ENCODE assay signal across 19 mouse cellular contexts in genomic region chr5:117330457-117330856, GRCm38 (mm10). TPM values are rescaled to one million over a fixed set of nuclear protein-coding genes. Genes with fewer than 3 reads are reported as not detected.
A peak's percentile ranks its signal among the peaks of the same experiment; 100 is the strongest.
DNase-seq lines count a peak whose midpoint lies in the region; ATAC-seq and TF ChIP-seq lines count a peak whose summit lies in the region.
"Had no signal": no experiment of that assay in that cellular context is flagged by ENCODE, and none has a peak within 500 bp of the region (broad histone marks: within the 10 kb centered on the region; RNA-seq: fewer than 3 reads in every experiment).

No protein-coding gene starts in this region.

- ATAC-seq in liver, postnatal 0 days: no peak
- ATAC-seq: midbrain, embryonic 13.5 days had no signal

- no peak for TF ChIP-seq POLR2A in ES-Bruce4 (IDR thresholded peaks at IDR 0.05; ENCODE audit: insufficient read depth, low read length)

- H3K9me3 ChIP-seq in ES-Bruce4 (replicated peaks; ENCODE audit: control insufficient read depth, insufficient read depth, low read length, poor library complexity, severe bottlenecking): no peaks in the 10 kb centered on the region
- H3K9me3 ChIP-seq in liver, postnatal 0 days (ENCODE audit: low read length): no peaks in the 10 kb centered on the region
- H3K9me3 ChIP-seq: embryonic facial prominence, embryonic 13.5 days; limb, embryonic 13.5 days; liver, embryonic 15.5 days; midbrain, embryonic 13.5 days had no signal

- H3K4me3 ChIP-seq in ES-Bruce4 (ENCODE audit: low read depth, low read length): no peak overlapping the region
- no peak overlapping the region for H3K4me3 ChIP-seq in liver, postnatal 0 days (ENCODE audit: low read depth, low read length)
- H3K4me3 ChIP-seq: embryonic facial prominence, embryonic 13.5 days; heart, embryonic 12.5 days; layer of hippocampus, adult 2 months; left cerebral cortex, adult 2 months; limb, embryonic 13.5 days; liver, embryonic 15.5 days; midbrain, embryonic 13.5 days; myocyte had no signal

- no peaks in the 10 kb centered on the region for H3K36me3 ChIP-seq in ES-Bruce4 (ENCODE audit: control insufficient read depth, insufficient read depth, low read length, poor library complexity, severe bottlenecking)
- H3K36me3 ChIP-seq in liver, postnatal 0 days (replicated peaks; ENCODE audit: insufficient read depth, low read length): 0 out of 2 replicates have a peak, but pooled peaks cover 2% of the 10 kb centered on the region
- H3K36me3 ChIP-seq: liver, embryonic 15.5 days; midbrain, embryonic 13.5 days had no signal

- no peak for TF ChIP-seq CTCF in ES-Bruce4 (IDR thresholded peaks at IDR 0.05; ENCODE audit: low read depth, low read length)
- no peak for TF ChIP-seq CTCF in liver, postnatal 0 days (IDR thresholded peaks at IDR 0.05; ENCODE audit: low read depth)

- WGBS in liver, postnatal 0 days (ENCODE audit: insufficient replicate concordance): 73% methylated on average over 7 of the region's 7 CpGs

- H3K27ac ChIP-seq in ES-Bruce4 (ENCODE audit: insufficient read depth, low read length): no peak overlapping the region
- H3K27ac ChIP-seq in liver, postnatal 0 days (ENCODE audit: low read depth): no peak overlapping the region
- H3K27ac ChIP-seq: embryonic facial prominence, embryonic 13.5 days; layer of hippocampus, adult 2 months; left cerebral cortex, adult 2 months; limb, embryonic 13.5 days; liver, embryonic 15.5 days; midbrain, embryonic 13.5 days had no signal

- no peaks in the 10 kb centered on the region for H3K27me3 ChIP-seq in ES-Bruce4 (ENCODE audit: control insufficient read depth, insufficient read depth, low read length, poor library complexity, severe bottlenecking)
- no peaks in the 10 kb centered on the region for H3K27me3 ChIP-seq in liver, postnatal 0 days (ENCODE audit: insufficient read depth, low read length)
- H3K27me3 ChIP-seq: embryonic facial prominence, embryonic 13.5 days; limb, embryonic 13.5 days; liver, embryonic 15.5 days; midbrain, embryonic 13.5 days had no signal

- no peak overlapping the region for H3K9ac ChIP-seq in ES-Bruce4 (ENCODE audit: low read depth, poor library complexity, severe bottlenecking)
- no peak overlapping the region for H3K9ac ChIP-seq in liver, postnatal 0 days (replicated peaks)
- H3K9ac ChIP-seq: embryonic facial prominence, embryonic 13.5 days; heart, embryonic 12.5 days; limb, embryonic 13.5 days; liver, embryonic 15.5 days; midbrain, embryonic 13.5 days had no signal

- H3K4me1 ChIP-seq in ES-Bruce4 (ENCODE audit: control insufficient read depth, insufficient read depth, low read length): peaks cover 2% of the 10 kb centered on the region
- H3K4me1 ChIP-seq in liver, postnatal 0 days (ENCODE audit: insufficient read depth): no peaks in the 10 kb centered on the region
- H3K4me1 ChIP-seq: embryonic facial prominence, embryonic 13.5 days; heart, embryonic 12.5 days; limb, embryonic 13.5 days; liver, embryonic 15.5 days; midbrain, embryonic 13.5 days had no signal

- H3K4me2 ChIP-seq in liver, postnatal 0 days (ENCODE audit: low read depth, low read length): no peak overlapping the region
- H3K4me2 ChIP-seq: embryonic facial prominence, embryonic 13.5 days; heart, embryonic 12.5 days; limb, embryonic 13.5 days; liver, embryonic 15.5 days; midbrain, embryonic 13.5 days had no signal

- 0 out of 2 replicates have a peak, but pooled peaks have one; percentile 25 for TF ChIP-seq EP300 in ES-Bruce4 (IDR thresholded peaks at IDR 0.05; ENCODE audit: insufficient read depth, low read depth, low read length)
- TF ChIP-seq EP300 in liver, postnatal 0 days (IDR thresholded peaks at IDR 0.05; ENCODE audit: low read depth): no peak

- DNase-seq in ES-CJ7 (ENCODE audit: low read depth, low spot score): peak; percentile 64
- DNase-seq in kidney, postnatal 14 days: peak; percentile 40
- DNase-seq in lung, postnatal 14 days: peak; percentile 25
- no peak for DNase-seq in T-cell, adult 2 months (ENCODE audit: low spot score)
- DNase-seq in liver, postnatal 0 days: no peak
- DNase-seq in retina, postnatal 1 day: no peak
- DNase-seq in ovary, adult 18-20 months (ENCODE audit: low spot score): no peak
- DNase-seq: heart, postnatal 36 days; right cerebral cortex, postnatal 14 days; thymus, adult 18-20 months had no signal

RNA-seq across cellular contexts. Expression of gene Vsig10, which starts 11.6 kb away (rescaled TPM):
- 15.7 and 21.6 TPM in 2 replicates for polyA plus RNA-seq in ES-Bruce4 (2011; ENCODE audit: insufficient read depth, insufficient read length, low read depth, missing spikeins)
- polyA plus RNA-seq in liver, postnatal 0 days (2015; fragmentation: Nextera tagmentation; extraction: Ambion mirVana): 2.1 and 2.9 TPM in 2 replicates

RNA-seq across cellular contexts. Expression of gene Wsb2, which starts 26.6 kb away (rescaled TPM):
- 49.5 and 56.1 TPM in 2 replicates for polyA plus RNA-seq in ES-Bruce4 (2011; ENCODE audit: insufficient read depth, insufficient read length, low read depth, missing spikeins)
- polyA plus RNA-seq in liver, postnatal 0 days (2015; fragmentation: Nextera tagmentation; extraction: Ambion mirVana): 31.7 and 32.3 TPM in 2 replicates

RNA-seq across cellular contexts. Expression of gene Pebp1, which starts 43.0 kb away (rescaled TPM):
- polyA plus RNA-seq in ES-Bruce4 (2011; ENCODE audit: insufficient read depth, insufficient read length, low read depth, missing spikeins): 246 and 264 TPM in 2 replicates
- 120 and 129 TPM in 2 replicates for polyA plus RNA-seq in liver, postnatal 0 days (2015; fragmentation: Nextera tagmentation; extraction: Ambion mirVana)

RNA-seq across cellular contexts. Expression of gene Rfc5, which starts 58.4 kb away (rescaled TPM):
- polyA plus RNA-seq in ES-Bruce4 (2011; ENCODE audit: insufficient read depth, insufficient read length, low read depth, missing spikeins): 146 and 158 TPM in 2 replicates
- 18.8 and 23.9 TPM in 2 replicates for polyA plus RNA-seq in liver, postnatal 0 days (2015; fragmentation: Nextera tagmentation; extraction: Ambion mirVana)

Comparison
In these comparisons a context has a peak if more than half of its experiments do, and no peak if none do; other contexts are left out.
1. DNase-seq: peak in ES-CJ7 (single experiment), kidney, postnatal 14 days (single experiment) and lung, postnatal 14 days (single experiment); none in T-cell, adult 2 months (single experiment), liver, postnatal 0 days (single experiment), retina, postnatal 1 day (single experiment) and ovary, adult 18-20 months (single experiment).